Mouse (Mus musculus) layer of hippocampus, adult 9-10 months (tissue): ENCODE data around the gene Shroom3.

Experiments used
- DNase-seq: peaks from one replicate; pipeline ENCODE4 v3.0.0; 2022; ENCODE audit warnings: low spot score

The Shroom3 gene

GRCm38 (mm10) chr5:92934269-92934939 lies 251.2 kb downstream of the Shroom3 start:
- DNase-seq, result no peak

GRCm38 (mm10) chr5:92935883-92936282 lies 252.6 kb downstream of the Shroom3 start:
- no peak for DNase-seq

GRCm38 (mm10) chr5:92937701-92938100 lies 254.5 kb downstream of the Shroom3 start:
- no peak for DNase-seq

- DNase-seq, result no peak
Observed at GRCm38 (mm10) chr5:92939246-92939995, 256.2 kb downstream of the Shroom3 start.

GRCm38 (mm10) chr5:92942166-92942565 lies 258.9 kb downstream of the Shroom3 start:
- DNase-seq, result no peak

- no peak for DNase-seq
Observed at GRCm38 (mm10) chr5:92942577-92942976, 259.3 kb downstream of the Shroom3 start.

- DNase-seq, result no peak
Observed at GRCm38 (mm10) chr5:92944867-92945266, 261.6 kb downstream of the Shroom3 start.

- DNase-seq, result no peak
Observed at GRCm38 (mm10) chr5:92948972-92949745, 265.9 kb downstream of the Shroom3 start.

GRCm38 (mm10) chr5:92950583-92950982 lies 267.3 kb downstream of the Shroom3 start:
- DNase-seq, result no peak

GRCm38 (mm10) chr5:92951079-92951478 lies 267.8 kb downstream of the Shroom3 start:
- DNase-seq, result no peak

- DNase-seq, result no peak
Observed at GRCm38 (mm10) chr5:92953865-92954264, 270.6 kb downstream of the Shroom3 start.

- DNase-seq, result peak; percentile 67
Observed at GRCm38 (mm10) chr5:92954323-92954722, 271.1 kb downstream of the Shroom3 start.

- no peak for DNase-seq
Observed at GRCm38 (mm10) chr5:92954827-92955475, 271.7 kb downstream of the Shroom3 start.

GRCm38 (mm10) chr5:92959287-92959686 lies 276.1 kb downstream of the Shroom3 start:
- DNase-seq, result no peak

- DNase-seq, result no peak
Observed at GRCm38 (mm10) chr5:92959708-92960107, 276.5 kb downstream of the Shroom3 start.

- no peak for DNase-seq
Observed at GRCm38 (mm10) chr5:92961353-92961752, 278.1 kb downstream of the Shroom3 start.

GRCm38 (mm10) chr5:92961770-92962231 lies 278.6 kb downstream of the Shroom3 start:
- no peak for DNase-seq

- DNase-seq, result no peak
Observed at GRCm38 (mm10) chr5:92964691-92965090, 281.5 kb downstream of the Shroom3 start.

GRCm38 (mm10) chr5:92967143-92967542 lies 283.9 kb downstream of the Shroom3 start:
- DNase-seq, result no peak

GRCm38 (mm10) chr5:92967906-92968305 lies 284.7 kb downstream of the Shroom3 start:
- no peak for DNase-seq

- no peak for DNase-seq
Observed at GRCm38 (mm10) chr5:92969443-92969842, 286.2 kb downstream of the Shroom3 start.

- no peak for DNase-seq
Observed at GRCm38 (mm10) chr5:92969926-92970325, 286.7 kb downstream of the Shroom3 start.
